Mouse (Mus musculus) layer of hippocampus, adult 8-10 months (tissue): ENCODE data around the gene Tas1r1. TPM values are rescaled to one million over a fixed set of nuclear protein-coding genes. Genes with fewer than 3 reads are reported as not detected.
"Not testable (repeated sequence)": the region's sequence is repeated elsewhere in the genome, so short reads cannot be mapped to it uniquely, and the experiment has no call there.

Experiments used
- DNase-seq, 2 experiments: peaks; one replicate each; pipeline ENCODE4 v3.0.0; 2022; ENCODE audit warnings: low spot score in 2 of 2
- total RNA-seq, 4 experiments: library from RNA; stranded (reverse); gene quantifications; 2 replicates each; pipeline ENCODE4 v1.2.4; 2022

Gene Tas1r1
- total RNA-seq, 4 experiments from 2014 or later, result 0.72 to 1.1 (median 0.77) TPM

DNA sequence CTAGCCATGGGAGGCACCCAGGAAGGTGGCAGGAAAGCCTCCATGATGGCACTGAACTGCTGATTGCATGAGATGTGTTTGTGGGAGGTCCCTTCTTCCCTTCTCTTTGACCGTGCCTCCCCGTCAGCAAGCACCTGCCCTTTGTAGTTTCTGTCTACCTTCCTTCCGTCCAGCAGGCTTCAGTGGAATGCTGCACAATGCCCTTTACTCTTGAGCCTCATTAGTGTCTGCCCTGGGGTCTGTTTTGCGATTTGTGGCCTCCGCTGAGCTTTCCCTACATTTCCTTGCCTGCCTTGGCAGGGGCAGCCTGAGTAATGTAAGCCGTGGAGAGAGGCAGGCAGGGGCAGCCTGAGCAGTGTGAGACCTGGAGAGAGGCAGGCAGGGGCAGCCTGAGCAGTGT lies 6.2 kb upstream of the Tas1r1 start:
- DNase-seq, result no peak

DNA sequence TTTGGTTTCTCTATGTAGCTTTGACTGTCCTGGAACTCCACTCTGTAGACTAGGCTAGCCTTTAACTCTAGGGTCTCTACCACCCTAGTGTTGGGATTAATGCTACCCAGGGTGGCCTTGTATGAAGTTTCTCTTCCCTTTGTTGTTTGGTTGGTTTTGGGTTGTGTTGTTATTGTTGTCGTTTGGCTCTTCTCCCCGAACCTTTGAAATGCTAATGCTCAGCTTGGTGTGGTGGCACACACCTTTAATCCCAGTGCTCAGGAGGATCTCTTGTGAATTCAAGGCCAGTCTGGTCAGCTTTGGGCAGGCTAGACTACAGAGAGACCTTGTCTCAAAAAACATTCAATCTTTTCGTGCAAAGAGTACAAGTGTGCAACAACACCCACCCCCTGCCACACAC lies 4.8 kb upstream of the Tas1r1 start:
- DNase-seq, result no peak

DNA sequence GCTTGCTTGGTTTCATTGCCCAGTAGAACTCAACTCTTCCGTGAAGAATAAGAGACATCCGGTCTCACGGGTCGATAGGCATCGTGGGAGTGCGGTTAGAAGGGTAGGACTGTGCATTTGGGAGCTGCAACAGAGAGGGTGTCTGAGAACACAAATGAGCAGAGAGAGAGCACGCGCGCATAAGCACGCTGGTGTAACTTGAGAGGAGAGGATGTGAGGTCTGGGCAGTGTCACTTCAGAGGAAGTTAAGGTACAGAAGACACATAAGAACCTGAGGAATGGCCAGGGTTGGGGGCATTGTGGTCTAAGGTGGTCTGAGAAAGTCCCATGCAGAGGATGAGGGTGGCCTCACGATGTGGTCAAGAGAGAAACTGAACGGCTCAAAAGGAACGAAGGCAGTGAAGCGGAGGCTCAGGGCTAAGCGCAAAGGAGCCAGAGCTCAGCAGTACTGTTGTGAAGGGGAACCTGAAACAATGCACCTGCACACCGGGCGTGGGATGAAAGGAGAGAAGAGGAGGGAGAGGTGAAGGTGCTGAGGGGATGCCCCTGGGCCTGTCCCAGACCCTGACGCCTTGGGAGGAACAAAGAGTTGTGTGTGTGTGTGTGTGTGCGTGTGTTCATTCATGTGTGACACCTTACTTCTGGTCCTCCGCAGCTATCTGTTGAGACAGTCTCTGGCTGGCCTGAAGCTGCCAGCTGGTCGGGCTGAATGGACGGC lies 3.7 kb upstream of the Tas1r1 start:
- no peak for DNase-seq

DNA sequence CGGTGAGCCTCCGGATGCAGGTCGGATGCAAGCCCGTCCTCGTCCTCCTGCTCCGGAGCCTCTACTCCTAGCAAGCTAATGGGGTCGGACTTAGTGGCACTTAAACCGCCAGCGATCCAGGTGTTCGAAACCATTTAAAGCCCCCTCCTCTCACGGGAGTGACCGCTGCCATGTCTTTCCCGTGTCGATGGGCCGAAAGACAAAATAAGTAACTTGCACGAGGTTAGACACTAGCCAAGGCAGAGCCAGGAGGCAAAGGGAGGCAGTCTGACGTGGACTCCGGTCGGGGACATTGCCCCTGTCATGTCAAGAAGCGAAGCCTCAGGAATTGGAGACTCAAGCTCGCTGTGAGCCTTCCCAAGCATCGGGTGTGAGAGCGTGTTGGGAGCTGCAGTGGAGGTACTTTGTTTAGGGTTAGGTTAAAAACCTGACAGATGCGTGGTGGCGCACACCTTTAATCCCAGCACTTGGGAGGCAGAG lies 1.5 kb upstream of the Tas1r1 start:
- DNase-seq, result no peak

DNA sequence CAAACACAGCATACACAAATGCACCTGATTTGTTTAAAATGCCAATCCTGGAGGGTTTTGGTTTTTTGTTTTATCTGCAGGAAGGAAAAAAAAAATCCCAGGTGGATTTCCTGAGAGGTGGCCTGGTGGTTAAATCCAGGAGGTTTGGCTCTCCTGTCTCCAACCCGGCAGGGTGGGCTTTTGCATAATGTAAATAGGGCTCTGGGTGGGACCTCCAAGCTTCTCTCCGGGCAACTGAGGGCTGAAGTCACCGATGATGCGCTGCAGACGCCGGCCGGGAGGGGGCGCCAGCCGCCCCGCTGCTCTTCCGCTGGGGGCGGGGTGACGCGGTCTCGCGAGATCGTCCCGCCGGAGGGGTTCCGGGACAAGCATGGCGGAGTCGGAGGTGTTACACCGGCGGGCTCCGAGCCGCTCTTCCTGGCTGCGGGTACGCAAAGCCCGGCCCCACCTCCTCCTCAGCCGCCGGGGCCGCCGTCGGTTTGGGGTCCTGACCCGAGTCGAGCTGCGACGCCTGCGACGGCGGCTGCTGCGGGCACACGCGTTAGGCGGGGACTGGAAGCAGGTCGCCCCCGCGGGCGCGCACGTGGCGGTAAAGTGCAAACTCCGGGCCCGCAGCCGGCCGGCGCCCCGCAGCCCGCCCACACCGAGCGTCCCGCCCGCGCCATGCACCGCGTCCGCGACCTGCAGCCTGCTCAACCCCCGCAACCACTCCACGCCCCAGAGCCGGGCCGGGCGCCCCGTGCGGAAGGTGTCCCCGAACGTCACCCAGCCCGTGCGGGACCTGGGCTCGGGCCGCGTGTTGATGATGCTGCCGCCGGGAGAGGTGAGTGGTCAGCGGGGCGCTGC lies 840 bp upstream of the Tas1r1 start, which contains the start of gene Nol9:
Gene Nol9 (plus strand): TSS at position 337 of the 846 bp plus-strand sequence.
- DNase-seq, result peak; percentile 74 to 89

DNA sequence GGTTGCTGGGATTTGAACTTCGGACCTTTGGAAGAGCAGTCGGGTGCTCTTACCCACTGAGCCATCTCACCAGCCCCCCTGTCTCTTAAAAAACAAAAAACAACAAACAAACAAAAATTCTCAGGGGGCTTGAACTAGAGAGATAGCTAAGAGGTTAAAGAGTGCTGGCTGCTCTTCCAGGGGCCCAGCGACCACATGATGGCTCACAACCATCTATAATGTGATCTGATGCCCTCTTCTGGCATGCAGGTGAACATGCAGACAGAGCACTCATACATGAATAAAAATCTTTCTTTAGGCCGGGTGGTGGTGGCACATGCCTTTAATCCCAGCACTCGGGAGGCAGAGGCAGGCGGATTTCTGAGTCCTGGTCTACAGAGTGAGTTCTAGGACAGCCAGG lies 1.9 kb downstream of the Tas1r1 start:
- DNase-seq, result not testable (repeated sequence)

DNA sequence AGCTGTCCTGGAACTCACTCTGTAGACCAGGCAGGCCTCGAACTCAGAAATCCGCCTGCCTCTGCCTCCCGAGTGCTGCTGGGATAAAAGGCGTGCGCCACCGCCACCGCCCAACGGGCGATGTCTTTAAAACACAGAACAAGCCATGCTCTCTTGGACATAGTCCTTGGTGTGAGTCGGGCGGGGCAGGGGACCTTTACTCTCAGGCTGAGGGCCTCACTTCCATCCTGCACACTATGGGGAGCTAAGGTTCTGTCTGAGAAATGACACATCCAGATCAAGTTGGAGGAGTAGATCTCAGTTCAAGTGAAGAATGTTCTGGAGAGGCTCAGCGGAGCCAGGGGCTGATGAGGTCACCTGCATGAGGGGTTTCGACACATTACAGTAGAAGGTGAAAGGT lies 5.4 kb downstream of the Tas1r1 start:
- no peak for DNase-seq

DNA sequence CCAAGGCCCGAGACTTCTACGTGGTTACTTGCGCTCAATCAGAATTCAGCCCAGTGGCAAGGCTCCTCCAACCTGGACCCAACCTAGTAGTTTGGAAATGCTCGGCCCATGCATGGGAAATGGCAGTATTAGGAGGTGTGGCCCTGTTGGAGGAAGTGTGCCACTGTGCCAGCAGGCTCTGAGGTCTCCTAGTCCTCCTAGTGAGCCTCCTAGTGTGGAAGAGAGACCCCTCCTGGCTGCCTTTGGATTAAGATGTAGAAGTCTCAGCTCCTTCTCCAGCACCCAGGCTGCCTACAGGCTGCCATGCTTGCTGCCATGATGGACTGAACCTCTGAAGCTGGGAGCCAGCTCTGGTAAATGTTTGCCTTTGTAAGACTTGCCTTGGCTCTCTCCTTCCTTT lies 8.4 kb downstream of the Tas1r1 start:
- DNase-seq, result no peak

DNA sequence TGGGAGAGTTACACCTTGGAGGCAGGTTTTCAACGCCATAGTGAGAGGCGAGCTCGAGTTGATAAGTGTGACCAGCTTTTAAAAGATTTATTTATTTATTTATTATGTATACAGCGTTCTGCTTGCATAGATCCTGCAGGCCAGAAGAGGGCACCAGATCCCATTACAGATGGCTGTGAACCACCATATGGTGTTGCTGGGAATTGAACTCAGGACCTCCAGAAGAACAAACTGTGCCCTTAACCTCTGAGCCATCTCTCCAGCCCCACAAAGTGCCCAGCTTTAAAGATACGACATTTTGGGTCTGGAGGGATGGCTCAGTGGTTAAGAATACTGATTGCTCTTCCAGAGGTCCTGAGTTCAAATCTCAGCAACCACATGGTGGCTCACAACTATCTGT lies 9.3 kb downstream of the Tas1r1 start:
- DNase-seq, result no peak

DNA sequence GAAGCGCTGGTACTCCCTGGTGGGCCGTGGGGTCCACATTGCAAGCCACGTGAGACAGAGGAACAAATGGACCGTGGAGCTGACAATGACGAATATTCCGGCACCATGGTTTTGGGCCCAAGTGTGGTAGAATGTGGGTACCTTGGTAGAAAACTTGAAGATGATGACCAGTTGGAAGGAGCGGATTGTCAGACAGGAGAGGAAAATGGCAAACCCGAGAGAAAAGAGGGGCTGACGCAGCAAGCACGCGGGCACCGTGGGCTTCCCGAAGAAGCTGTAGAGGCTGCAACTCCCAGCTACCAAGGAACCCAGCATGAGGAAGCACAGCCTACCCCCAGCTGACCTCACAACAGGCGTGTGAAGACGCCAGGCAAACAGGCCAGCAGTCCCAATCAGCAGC lies 9.9 kb downstream of the Tas1r1 start:
- no peak for DNase-seq

DNA sequence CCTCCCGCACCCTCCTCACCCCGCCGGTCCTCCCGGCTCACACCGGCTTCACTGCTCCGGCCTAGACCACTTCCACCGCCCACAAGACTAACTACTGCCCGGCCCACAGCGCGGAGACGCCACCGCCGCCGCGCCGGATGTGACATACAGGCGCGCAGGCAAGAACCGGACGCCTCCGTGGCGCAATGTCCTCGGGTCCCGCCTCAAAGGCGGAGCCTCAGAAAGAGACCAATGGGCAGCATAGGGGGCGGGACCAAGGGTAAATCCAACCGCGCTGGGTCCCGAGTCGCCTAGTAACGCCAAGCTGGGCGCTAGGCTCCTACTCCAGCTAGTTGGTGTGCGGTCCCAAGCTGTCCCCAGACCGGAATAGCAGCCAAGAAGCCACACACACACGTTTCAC lies 10.8 kb downstream of the Tas1r1 start, which contains the start of gene Zbtb48:
Gene Zbtb48 (minus strand): TSS at position 148 of the 400 bp plus-strand sequence.
- peak; percentile 96 to 97 for DNase-seq

DNA sequence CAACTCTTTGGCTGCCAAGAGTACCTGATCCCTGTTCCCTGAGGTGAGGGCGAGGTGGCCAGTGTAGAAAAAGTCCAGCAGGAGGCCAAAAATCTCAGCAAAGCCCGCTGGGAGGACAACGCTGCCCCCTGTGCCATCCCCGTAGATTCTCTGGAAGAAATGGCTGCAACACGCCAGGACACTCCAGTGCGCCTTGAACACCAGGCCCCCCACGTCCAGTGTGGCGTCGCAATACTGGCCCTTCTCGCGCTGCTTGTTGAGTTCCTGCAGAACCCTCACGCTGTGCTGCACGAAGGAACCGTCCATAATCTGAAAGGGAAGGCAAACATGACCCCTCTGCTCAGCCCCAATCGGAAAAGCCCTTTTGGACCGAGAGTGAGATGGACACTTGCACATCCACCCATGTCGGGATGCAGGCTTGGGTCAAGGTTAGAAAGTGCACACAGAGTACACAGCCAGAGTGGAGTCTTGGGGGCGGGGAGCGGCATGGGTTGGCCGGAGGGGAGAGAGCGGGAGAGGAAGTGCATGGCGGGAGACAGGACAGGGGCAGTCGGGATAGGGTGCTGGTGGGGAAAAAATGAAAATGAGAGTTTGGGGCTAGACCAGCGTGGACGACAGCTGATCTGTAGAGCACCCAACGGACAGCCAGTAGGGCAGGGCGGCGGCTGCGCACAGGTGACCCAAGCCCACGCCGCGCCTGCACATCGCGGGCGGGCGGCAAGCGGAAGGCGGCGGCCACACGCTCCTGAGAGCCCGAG lies 11.4 kb downstream of the Tas1r1 start:
- no peak for DNase-seq

DNA sequence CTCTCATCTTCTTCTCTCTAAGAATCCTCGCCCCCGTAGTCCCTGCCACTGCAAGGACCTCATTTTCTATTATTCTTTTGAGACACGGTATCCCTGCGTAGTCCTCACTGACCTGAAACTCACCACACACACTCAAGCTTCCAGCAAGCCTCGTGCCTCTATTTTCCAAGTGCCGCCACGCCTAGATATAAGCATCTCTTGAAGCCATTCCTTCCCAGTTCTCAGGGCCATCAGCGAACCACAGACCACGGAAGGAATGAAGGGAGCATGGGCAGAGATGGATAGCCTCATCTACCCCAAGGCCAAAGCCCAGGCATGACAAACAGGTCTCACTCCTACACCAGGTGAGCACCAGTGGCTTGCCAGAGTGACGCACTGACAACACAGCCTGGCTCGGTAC lies 13.8 kb downstream of the Tas1r1 start:
- no peak for DNase-seq

DNA sequence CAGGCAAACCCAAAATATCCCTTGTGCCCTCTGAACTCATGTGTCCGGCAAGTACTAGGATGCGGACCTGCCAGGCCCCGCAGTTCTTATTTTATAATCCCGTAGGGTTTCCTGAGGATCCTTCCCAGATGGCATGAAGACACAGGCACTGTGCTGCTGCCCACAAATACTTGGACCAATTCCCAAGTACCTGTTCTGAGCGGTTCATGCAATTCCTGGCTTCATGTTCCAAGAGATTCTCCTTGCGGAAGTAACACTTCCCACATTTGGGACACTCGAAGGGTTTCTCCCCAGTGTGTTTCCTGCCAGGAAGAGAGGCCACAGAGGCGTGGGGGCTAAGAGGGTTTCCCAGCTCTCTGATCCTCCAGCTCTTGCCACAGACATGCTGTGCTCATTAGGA lies 15.9 kb downstream of the Tas1r1 start:
- DNase-seq, result peak in 1 of 2 experiments; percentile 4

DNA sequence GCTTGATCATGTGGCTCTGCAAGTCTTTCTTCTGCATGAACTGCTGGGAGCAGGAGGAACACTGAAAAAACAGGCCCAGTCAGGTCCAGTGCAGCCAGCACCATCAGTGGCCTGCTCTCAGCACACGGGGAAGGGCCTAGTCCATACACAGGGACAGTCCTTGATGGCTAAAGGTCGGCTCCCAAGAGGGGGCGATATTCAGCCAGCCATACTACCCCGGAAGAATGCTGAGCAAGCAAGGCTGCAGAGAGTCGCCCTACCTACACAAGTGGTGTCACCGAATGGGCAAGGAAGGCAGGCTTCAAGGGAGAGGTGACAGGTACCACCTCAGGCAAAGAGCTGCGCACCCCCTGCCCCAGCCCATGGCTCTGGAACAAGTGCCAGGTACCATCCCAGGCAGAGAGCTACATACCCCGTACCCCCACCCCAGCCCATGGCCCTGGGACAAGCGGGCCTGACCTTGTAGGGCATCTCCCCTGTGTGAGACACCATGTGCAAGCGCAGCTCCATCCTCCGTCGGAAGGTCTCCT lies 16.7 kb downstream of the Tas1r1 start:
- no peak for DNase-seq

DNA sequence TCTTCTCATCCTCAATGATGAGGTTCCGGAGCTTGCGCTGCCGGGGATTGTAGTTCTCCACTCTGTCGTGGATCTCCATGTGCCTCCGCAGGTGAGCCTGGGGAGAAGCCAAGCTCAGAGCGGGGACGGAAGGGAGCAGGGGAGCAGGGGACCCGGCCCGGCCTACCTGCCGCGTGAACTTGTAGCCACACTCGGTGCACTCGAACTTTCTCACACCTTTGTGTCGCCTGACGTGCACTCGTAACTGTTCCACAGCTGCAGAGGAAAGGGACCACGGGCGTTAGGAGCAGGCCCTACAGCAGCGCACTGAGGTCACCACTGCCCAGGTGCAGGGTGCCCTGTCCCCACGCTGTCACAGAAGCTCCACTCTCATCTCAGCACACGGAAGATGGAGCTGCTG lies 18.3 kb downstream of the Tas1r1 start:
- DNase-seq, result no peak

DNA sequence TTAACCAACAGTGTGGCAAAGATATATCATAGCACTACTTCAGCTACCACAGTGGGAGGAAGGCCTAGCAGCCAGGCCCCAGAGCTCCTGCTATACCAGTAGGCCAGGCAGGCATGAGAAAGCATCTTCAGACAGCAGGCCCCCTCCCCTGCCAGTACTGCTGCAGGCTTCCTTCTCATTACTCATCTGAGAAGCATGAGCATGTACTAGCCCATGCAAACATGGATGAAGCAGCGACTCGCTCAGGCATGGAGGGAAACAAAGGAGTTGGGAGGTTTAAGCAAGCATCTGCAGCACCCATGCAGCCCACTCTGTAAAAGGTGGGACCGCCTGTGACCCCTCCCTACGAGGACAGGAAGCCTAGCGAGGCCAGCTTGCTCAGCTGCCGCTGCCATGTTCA lies 19.3 kb downstream of the Tas1r1 start:
- DNase-seq, result no peak

DNA sequence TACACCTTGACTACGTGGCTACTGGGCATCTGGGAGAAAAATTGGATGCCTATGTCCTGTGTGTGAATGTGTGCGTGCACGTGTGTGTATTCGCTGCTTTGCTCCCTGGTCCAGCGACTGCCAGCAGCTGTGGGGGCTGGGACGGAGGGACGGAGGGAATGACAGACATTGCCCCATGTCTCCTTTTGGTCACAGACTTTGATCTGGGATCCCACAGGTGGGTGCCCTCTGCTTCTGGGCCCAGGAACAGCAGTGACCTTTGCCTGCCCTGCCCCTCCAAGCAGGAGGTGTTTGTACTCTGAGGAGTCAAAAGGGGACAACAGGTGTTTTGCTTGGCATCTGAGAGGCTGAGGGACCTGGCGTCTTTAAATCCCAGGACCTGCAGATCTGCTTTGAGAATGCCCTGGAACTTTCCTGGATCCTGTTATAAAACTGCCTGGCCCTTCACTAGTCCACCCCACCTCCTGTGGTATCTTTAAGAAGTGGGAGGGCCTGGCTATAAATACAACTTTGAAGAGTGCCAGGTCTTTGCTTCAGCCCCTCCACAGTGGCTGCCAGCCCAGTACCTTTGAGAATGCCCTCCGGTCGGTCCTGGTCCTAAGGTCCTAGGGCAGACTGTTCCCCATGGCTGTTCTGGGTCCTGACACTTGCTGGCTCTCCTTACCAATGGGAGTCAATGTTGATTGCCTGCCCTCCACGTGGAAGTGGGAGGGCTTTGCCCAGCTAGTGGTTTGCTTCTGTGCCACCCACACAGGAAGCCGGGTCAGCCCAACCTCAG lies 25.1 kb downstream of the Tas1r1 start:
- DNase-seq, result no peak

DNA sequence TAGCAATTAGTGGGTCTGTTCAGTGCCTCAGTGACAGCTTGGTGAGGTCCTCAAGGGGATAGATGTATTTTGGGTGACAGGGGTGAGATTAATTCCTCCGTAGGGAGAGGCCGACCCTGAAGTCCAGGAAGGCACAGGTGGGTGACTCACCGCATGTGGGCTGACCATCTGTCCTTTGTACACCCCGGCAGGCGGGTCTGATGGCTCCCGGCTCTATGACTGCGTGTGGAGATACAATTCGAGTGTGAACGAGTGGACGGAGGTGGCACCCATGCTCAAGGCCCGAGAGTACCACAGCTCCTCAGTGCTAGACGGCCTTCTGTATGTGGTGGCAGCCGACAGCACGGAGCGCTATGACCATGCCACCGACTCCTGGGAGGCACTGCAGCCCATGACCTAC lies 26.3 kb downstream of the Tas1r1 start:
- DNase-seq, result no peak

DNA sequence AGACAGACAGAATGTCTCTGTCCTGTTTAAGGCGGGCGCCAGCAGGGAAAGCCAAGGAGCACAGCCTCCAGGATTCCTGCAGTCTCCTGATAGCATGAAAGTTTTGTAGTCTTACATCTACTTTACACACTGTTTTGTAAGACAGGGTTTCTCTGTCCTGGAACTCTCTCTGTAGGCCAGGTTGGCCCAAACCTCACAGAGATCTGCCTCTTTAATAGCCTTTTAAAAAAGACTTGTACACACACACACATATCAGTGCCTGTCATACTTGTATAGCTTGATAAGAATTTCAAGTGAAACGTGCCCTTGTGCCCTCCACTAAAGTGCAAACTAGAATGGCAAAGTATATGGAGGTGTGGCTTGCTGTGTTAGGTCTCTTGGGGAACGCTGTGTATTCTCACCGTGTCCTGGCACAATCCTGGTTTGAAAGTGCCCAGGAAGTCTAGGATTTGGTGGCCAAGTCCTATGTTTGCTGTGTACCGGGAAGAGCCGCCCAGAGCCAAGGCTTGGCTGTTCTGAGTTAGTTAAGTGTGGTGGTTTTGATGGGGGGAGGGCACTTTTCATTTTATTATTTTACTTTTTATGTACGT lies 27.1 kb downstream of the Tas1r1 start:
- DNase-seq, result no peak
